Mouse (Mus musculus): ENCODE measurements around the gene Slc16a7.
A peak's percentile ranks its signal among the peaks of the same experiment; 100 is the strongest.

The Slc16a7 gene

DNA sequence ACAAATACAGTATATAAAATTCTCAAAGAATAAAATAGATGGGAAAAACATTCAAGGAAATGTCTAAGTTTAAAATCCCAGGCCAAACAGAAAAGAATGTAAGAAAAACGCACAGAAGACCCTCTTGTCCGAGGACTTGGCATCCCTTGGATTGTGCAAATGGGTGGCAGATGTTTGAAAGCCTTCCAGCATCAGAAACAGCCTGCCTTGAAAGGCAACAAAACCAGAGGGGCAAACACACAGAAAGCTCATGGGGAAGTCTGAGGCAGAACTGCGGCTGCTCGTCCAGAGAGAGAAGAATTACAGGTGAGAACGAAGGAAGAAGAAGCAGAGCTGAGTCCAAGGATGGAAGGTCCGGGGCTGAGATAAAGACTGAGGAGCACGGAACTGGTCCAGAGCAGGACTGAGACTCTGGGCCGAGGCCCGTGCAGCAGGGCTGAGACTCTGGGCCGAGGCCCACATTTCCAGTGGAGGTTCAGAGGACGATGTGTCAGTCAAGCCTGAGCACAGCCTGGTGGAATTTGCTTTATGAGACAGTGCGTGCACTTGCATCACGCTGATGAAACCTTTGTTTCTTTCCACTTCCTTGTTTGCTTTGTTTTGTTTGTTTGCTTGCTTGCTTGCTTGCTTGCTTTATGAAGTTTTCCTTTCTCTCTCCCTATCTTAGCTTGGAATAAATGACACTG is 65.0 kb downstream of the Slc16a7 start:
- DNase-seq (ENCODE audit: extremely low spot score, low spot score), result no peak

DNA sequence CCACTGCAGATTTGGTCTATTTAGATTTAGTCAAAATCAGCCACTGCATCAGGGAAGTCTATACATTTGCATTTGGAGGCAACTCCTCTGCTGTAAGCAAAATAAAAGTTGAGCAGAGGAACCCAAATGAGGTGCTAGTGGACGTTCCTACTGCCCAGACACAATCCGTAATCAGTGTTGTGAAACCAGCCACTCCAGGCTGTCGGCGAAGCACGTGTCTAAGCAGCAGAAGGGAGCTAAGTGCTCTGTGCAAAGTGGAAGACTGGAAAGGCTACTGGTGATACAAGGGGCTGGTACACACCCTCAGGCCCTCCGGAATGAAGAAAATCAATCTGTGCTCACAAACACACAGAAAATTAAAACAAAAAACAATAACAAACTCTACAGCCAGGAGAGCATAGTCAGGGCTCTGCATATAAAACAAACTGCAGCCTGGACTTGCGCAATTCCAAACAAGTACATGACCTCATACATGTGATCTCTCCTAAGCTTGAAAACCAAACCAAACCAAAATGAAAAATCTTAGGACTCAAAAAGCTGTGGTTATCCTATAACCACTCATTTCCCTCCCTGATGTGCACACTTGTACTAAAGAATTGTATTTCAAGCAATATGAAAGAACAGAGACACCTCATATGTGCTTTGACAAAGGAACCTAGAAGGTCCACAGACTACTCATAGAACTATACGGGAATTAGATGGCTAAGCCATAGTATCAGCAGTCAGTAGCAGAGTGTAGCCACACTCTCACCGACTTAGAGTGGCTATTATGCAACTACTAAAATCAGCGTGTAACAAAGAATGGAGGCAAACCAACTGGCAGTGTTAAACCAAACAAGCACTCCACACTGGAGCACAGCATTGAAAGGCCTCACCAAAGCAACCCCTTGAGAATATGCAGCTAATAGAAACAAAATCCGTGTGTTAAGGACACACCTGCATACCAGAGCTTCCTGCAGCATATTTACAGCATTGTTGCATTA is 67.5 kb downstream of the Slc16a7 start:
- no peak for DNase-seq (ENCODE audit: extremely low spot score, low spot score)

DNA sequence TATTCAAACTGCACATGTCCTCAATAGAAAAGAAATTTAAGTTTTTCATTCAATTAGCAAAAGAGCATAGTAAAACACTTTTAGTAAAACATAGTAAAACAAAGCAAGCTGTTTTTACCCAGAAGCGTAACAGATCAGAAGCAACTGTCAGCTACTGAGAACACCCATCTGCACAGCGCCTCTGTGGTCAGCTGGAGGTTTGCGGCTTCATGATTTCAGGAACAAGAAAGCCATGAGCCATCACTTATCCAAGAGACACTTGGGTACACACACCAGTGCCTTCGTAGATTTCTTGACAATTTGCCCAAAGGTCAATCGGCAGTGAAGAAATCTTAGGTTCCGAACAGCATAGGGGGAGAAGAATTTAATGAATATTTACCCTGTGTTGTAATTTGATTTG is 71.9 kb downstream of the Slc16a7 start:
- no peak for DNase-seq (ENCODE audit: extremely low spot score, low spot score)

DNA sequence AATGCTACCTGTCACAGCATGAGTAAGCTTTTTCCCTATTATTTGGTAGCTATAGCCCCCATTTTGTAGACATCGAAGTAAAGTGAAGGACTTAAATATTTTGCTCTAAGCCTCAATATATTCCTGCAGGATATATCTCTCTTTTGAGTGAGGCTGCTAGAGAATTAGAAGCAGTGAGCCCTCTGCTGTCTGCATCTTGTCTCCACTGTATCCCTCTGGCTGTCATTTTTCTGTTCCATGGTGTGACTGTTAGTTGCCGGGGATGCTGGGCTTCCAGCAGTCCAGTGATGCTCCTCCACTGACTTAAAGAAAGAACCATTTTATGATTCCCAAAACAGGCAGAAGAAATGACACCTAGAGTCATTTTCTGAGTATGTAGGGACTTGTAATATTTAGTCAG is 78.4 kb downstream of the Slc16a7 start:
- no peak for DNase-seq (ENCODE audit: extremely low spot score, low spot score)

DNA sequence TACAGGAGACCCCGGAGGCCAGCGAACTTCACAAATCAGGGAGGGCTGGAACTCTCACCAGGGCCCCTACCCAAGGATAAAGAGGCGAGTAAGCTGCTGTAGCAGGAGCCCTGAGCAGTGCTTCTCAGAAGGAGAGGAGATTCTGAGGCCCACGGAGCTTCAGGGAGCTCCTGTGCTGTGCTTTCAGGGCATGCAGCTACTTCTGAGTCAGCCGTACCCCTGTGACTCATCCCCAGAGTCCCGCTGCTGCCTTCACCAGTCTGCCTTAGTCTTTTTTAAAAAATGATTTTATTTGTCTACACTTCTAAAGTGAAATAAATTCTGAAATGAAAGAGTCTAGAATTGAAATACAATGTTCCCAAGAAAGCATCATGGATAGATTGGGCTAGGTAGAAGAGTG is 91.2 kb downstream of the Slc16a7 start:
- DNase-seq (ENCODE audit: extremely low spot score, low spot score), result no peak

DNA sequence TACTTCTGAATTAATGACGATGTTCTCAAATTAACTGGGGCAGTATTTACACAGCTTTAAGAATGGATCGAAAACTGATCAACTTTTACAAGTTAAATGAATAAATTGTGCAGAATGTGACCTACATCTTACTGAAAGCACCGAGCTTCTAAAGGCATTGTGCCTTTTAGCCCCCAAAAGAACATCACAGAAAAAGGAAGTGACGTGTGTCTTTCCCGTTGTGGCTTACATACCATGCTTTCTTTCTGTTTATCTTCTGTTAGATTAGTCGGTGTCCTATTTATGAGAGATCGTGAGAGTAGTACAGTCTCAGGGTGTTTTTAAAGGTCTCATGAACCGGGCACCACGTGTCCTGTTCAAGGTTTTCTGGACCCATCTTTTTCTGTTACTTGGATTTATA is 98.9 kb downstream of the Slc16a7 start:
- DNase-seq (ENCODE audit: extremely low spot score, low spot score), result no peak

DNA sequence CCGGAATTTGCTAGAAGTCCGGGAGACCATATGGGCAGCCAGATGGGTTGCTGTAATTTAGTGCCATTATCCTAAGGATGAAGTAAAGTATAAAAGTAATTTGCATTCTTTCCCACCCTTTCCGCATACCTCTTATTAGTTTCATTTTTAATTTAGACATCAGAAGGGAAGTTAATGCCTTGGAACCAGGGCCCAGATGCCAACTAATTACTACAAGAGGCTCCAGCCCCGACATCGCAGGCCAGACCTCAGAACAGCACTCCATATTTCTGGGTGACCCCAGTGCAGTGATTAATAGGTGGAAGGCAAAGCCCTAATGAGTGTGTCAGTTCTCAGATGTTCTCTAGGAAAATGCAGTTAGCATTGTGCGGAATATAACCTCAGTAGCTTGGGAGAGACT is 100.7 kb downstream of the Slc16a7 start:
- no peak for DNase-seq (ENCODE audit: extremely low spot score, low spot score)

DNA sequence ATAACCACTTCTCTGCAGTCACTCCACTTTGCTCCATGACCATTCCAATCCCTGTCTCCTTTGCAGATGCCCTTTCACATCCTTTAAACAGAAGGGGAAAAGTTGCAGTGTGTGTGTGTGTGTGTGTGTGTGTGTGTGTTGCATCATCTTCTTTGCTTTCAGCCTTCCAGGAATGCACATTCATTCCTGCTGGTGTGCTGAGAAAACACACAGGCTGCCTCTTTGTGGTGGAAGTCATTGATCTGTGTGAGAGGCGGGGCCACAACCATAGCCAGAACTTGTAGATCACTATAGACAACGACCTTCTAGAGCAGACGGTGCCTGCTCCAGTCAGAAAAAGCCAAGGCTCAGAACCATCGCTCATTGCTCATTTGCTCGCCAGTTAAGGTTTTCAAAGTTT is 103.9 kb downstream of the Slc16a7 start:
- DNase-seq (ENCODE audit: extremely low spot score, low spot score), result no peak

DNA sequence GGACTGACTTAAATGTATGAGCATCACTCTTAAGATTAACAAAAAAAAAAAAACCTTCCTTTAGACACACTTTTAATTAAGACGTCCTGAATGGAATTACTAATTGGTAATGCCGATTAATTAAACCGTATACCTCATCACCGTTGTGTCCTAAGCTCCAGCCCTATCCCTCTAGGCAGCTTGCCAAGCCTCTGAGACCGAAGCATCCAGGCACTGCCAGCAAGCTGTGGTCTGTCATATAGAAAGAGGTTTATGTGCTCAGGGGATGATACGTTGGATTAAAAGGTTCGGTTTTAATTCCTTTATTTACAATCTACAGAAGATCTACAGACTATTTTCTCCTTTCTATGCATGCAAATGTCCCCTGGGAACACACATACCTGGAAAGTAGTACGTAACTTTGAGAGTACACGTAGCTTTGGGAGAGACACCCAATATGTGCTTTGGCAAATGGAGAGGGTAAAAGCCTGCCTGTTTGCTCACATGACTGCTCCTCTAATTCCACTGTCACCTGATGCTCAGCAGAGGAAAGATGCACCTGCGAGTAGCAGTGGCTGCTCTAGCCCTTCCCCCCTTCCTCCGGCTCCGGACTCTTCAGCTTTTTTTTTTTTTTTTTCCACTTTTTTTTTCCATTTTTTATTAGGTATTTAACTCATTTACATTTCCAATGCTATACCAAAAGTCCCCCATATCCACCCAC is 114.0 kb downstream of the Slc16a7 start:
- DNase-seq (ENCODE audit: extremely low spot score, low spot score), result no peak

DNA sequence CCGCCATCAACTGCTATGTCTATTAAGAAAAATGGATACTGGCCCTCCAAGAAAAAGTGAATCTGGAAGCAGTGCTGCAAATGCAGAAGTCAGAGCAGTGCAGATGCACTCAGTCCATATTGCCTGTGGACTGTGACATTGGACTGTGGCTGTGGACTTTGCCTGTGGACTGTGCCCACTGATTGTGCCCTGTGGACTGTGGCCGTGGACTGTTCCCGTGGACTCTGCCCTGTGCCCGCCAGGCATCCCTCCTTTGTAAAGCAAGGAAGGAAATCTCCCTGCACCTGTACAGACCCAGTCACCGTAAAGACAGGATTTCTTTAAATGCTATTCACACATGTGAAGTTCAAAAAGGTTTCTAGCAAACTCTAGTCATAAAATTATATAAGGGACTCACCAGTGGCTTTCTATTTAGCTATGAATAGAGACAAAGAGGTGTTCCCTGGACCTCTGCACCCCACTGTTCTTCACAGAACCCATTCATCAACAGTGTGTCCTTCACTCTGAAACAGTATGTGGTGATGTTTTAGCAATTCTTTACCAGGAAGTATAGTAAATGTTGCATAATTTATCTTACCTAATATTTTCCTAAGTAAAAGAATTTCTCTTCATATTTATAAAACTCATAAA is 114.6 kb downstream of the Slc16a7 start:
- DNase-seq (ENCODE audit: extremely low spot score, low spot score), result no peak

DNA sequence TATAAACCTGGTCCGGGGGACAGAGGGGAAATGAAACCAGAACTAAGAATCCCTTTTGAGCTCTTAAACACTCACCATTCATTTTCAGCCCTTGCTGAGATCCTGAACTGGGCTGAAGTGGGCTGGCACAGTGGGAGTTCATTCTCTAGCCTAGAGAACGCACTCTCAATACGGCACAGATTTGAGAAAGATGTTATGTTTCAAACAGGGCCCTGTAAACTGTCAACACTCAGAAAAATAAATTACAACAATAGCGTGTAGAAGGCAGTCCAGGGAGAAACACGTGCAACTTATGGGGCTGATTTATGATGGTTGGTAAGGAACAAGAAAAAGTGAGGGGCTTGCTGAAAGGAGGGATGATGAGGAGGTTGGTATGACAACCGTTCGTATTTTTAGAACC is 115.5 kb downstream of the Slc16a7 start:
- DNase-seq (ENCODE audit: extremely low spot score, low spot score), result no peak

DNA sequence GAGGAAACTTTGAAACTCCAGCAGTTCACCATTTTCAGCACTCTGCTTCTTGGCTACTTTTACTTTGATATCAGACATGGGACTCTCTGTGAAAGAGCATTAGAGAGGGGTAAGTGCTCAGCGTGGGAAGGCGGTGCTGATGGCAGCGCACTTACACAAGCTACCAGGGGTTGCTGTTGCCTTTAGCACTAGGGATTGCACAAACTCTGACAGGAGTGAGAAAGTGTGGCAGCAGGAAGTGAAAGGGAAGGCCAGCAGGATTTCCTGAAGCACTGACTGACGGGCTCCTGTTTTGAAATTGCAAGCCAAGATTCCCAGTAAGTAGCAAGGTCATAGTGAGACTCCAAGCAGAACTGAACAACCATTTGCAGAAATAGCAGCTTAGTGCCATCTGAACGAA is 117.8 kb downstream of the Slc16a7 start:
- no peak for DNase-seq (ENCODE audit: extremely low spot score, low spot score)

DNA sequence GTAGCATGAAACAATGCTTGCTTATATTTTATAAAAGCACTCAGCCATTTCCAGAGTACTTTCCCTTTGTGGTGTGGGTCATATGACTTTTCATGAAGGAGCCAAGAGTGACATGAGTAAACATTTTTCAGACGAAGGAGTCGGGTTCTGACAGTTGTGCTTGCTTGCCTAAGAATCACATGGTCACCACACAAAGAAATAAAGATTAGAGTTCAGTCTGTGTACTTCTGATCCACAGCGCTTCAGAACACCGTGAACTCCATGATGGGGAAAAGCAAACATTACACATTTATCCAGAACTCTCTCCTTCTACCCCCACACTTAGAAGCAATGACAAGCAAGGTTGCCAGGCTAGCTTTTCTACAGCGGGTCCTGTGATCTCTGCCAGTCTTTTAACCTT is 119.0 kb downstream of the Slc16a7 start:
- DNase-seq (ENCODE audit: extremely low spot score, low spot score), result no peak

DNA sequence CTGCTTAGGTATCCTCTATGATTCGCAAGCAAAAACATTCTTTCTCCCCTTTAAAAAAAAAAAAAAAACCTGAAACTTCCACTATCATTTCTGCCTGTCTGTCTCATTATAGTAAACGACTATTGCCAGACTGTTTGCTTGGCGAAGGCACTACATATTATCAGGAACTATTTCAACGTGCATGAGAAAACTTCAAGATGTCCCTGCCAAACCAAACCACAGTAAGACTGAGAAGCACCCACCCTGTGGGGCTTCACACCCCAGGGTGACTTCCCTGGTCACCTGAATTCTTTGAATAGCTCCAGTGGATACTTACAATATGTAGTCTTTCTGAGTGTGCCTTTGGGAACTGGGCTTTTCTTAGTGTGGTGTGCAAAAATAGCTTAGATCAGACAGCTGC is 122.9 kb downstream of the Slc16a7 start:
- no peak for DNase-seq (ENCODE audit: extremely low spot score, low spot score)

DNA sequence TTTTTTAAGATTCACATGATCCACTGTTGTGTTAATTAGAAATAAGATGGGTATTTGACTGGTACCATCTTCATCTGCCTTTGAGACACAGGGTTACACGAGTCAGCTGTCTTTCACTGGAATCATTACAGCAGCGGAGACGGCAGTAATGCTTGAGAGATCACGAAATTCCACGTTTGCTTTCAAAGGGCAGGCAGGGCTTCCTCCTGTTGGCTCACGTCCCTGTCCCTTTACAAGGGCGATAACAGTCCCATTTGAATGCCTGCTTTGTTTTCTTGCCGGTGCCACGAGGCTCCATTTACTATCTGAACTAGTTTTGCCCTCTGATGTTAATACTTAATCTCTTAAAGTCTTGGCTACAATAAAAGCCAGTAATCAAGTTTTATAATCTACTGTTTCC is 123.4 kb downstream of the Slc16a7 start:
- no peak for DNase-seq (ENCODE audit: extremely low spot score, low spot score)

DNA sequence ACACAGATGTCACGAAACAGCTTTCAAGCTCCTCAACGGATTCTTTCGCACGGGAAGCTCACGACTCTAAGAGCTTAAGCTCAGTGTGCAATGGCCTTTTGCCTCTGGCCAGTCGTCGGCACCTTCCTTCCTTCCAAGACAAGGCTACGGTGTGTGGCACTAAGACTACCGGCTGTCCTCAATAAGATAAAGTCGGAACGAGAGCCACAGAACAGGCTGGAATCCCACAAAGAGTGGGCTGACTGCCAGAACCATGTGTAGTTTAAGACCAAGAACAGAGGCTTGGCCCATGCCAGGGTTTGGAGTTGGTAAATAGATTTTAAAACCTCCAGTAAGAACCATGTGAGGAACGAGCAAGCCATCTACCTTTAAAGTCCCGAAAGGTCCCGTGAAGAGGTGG is 123.8 kb downstream of the Slc16a7 start:
- DNase-seq (ENCODE audit: extremely low spot score, low spot score), result no peak

DNA sequence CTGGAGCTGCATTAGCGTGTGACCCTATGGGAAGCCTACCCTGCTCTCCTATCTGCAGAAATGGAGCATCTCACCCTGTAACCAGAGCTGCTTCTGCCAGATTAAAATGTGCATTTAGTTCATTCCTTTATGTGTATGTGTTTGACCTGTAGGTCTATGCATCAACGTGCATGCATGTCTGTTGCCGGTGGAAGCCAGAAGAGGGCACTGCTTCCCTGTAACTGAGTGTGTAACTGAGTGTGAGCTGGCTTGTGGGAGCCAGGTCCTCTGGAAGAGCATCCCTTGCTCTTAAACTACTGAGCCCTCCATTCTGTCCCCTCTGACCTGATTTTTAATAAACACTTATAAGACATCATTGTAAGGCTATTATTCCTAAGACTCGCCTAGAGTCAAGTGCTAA is 124.3 kb downstream of the Slc16a7 start:
- DNase-seq (ENCODE audit: extremely low spot score, low spot score), result peak; percentile 45

DNA sequence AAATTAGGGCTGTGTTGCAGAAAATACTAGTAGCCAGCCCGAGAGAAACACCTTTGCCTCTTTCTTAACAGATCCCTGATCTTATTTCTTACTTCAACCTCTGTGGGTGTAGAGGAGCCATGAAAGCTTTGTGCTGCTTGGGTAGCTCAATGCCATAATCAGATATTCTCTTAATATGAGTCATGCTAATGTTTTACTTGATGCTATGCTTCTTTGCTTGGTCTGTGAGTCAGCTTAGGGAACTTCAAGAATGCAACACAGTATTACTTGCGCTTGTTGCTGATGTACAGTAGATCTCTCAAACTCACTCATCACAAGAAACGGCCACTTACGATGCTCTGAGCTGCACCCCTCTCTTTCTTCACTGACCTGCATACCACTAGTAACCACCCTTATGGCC is 133.4 kb downstream of the Slc16a7 start:
- DNase-seq (ENCODE audit: extremely low spot score, low spot score), result no peak

DNA sequence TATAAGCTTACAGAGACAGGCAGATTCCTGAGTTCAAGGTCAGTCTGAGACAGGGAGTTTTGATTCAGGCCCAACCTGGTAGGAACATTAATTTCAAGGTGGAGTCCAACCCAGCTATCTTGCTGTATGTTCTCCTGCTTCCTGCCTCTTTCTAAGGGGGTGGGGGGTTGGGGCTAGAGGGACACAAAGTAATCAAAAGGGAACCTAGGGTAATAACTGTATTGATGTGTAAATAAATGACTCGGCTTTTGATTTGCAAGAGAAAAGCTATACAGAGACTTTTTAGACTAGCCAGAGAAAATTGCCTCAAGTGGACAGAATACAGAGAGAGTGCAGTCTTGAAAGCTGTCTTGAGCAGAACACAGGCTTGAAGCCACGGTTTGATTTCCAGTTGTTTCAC is 174.7 kb downstream of the Slc16a7 start:
- DNase-seq (ENCODE audit: extremely low spot score, low spot score), result no peak

DNA sequence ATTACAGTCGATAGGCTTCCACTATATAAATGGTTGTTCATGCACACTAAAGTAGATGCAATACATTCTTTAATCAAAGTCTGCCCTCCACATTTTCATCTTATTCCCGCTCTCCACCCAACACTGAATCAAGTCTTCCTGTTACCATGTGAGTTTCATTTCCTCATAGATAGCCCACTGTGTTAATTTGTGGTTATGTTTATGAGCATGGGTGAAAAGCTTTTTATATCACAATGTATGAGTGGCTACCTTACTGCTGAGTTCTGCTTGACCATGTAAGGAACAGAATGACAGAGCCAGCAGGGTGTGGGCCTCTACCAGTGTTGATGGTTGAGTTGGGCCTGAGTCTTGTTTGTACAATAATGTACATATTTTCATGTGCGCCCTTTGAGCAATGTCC is 175.5 kb downstream of the Slc16a7 start:
- no peak for DNase-seq (ENCODE audit: extremely low spot score, low spot score)

DNA sequence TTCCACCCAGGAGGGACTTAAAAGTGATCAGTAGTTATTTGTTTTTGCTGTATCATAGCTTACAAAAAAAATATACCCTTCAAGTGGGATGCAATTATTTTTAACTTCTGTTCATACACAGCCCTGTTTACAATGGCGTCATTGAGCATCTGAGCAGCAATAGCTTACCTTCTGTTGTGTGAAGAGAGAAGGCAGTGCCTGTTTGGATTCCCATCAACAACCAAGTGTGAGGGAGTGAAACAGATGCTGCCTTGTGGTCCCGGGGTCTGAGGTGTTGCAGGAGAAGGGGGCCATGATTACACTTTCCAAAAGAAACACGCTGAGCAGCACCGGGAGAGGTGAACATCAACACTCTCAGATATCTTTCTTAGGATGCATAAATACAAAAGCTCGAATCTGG is 201.7 kb downstream of the Slc16a7 start:
- DNase-seq (ENCODE audit: extremely low spot score, low spot score), result no peak

DNA sequence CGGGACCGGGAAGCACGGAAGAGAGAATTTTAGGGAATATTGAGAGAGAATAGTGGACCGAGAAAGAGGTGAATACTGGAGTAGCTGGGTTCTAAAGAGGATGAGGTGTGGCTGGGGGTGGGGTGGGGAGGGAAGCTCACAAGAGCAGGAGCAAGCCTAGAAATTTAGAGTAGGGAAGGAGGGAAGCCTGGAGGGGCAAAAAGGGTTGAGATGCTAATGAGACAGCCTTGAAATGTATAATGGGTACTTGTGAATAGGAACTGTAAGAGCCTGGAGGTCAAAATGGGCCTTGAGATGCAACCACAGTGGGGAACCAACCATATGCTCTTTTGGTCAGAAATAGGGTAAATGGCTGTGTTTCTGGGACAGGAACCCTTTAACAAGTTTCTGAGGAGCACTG is 203.9 kb downstream of the Slc16a7 start:
- no peak for DNase-seq (ENCODE audit: extremely low spot score, low spot score)

Measured in neural tube, embryonic 10.5 days (tissue).